Mouse (Mus musculus) hindbrain, postnatal 0 days (tissue): ENCODE measurements around the gene Fam196b. TPM values are rescaled to one million over a fixed set of nuclear protein-coding genes. Genes with fewer than 3 reads are reported as not detected.
A peak's percentile ranks its signal among the peaks of the same experiment; 100 is the strongest.

Experiments
- ATAC-seq: fragments of 200-750 bp; cut with Nextera tagmentation; 2 replicates; pipeline ENCODE4 v1.8.0; 2017; ENCODE audit warnings: mild to moderate bottlenecking, moderate TSS enrichment, moderate library complexity
- DNase-seq: peaks from one replicate; pipeline ENCODE4 v3.0.0-alpha.2; 2015; ENCODE audit warnings: low spot score
- H3K27ac ChIP-seq: fragments of 300-500 bp; sonication (generic); 2 replicates; pipeline ENCODE4 v1.5.1; 2014; ENCODE audit warnings: mild to moderate bottlenecking
- H3K27me3 ChIP-seq: fragments of 300-500 bp; sonication (generic); 2 replicates; pipeline ENCODE4 v1.6.1; 2014; ENCODE audit warnings: low read length, mixed read lengths; ENCODE audit not compliant: insufficient read depth
- H3K36me3 ChIP-seq: fragments of 300-500 bp; sonication (generic); 2 replicates; pipeline ENCODE4 v1.6.1; 2014; ENCODE audit warnings: low read length, mixed read lengths; ENCODE audit not compliant: insufficient read depth
- H3K4me1 ChIP-seq: fragments of 300-500 bp; sonication (generic); 2 replicates; pipeline ENCODE4 v1.6.1; 2014; ENCODE audit warnings: antibody characterized with exemption, low read length, mixed read lengths; ENCODE audit not compliant: insufficient read depth
- H3K4me2 ChIP-seq: fragments of 300-500 bp; sonication (generic); 2 replicates; pipeline ENCODE4 v1.6.1; 2014; ENCODE audit warnings: low read depth, mild to moderate bottlenecking, low read length, moderate library complexity, mixed read lengths
- H3K4me3 ChIP-seq: fragments of 300-500 bp; sonication (generic); 2 replicates; pipeline ENCODE4 v1.5.1; 2014; ENCODE audit warnings: low read length
- H3K9ac ChIP-seq: fragments of 300-500 bp; sonication (generic); replicated peaks from 2 replicates; pipeline ENCODE4 v1.6.1; 2014; ENCODE audit warnings: mild to moderate bottlenecking, low read length, moderate library complexity, mixed read lengths
- H3K9me3 ChIP-seq: fragments of 300-500 bp; sonication (generic); 2 replicates; pipeline ENCODE4 v1.6.1; 2016; ENCODE audit warnings: low read length, mixed read lengths
- CTCF ChIP-seq: IDR thresholded peaks from 2 replicates; pipeline ENCODE4 v1.5.1; 2016; ENCODE audit warnings: antibody characterized with exemption, control low read depth, low read depth
- WGBS: fragments of 180-500 bp; shearing (Covaris S2); extraction: QIAGEN DNeasy Blood & Tissue Kit; methylation state at CpG from one replicate; pipeline ENCODE4 v1.1.7; 2014; 5-methylcytosine and 5-hydroxymethylcytosine counted together
- polyA plus RNA-seq: library from polyadenylated mRNA; unstranded; fragments of >200 nt; fragmentation: Nextera tagmentation; extraction: Ambion mirVana; gene quantifications from 2 replicates; pipeline ENCODE4 v1.2.1, GENCODE M21; 2015
- total RNA-seq: library from RNA; depleted of rRNA; stranded (reverse); fragments of >200 nt; gene quantifications from 2 replicates; pipeline ENCODE4 v1.2.3, GENCODE M21; 2014

Gene Fam196b
- total and polyA plus RNA-seq, 2 experiments from 2014 or later = 2.1 to 6.8 TPM

- Histone ChIP-seq H3K9ac (no peak overlapping the region), H3K27me3 (no peaks in the 10 kb centered on the region), H3K4me3 (no peak overlapping the region), H3K36me3 (no peaks in the 10 kb centered on the region), H3K27ac (no peak overlapping the region), H3K4me2 (no peak overlapping the region), H3K9me3 (no peaks in the 10 kb centered on the region), H3K4me1 (no peaks in the 10 kb centered on the region)
- no peak for DNase-seq
- no peak for ATAC-seq
- TF ChIP-seq CTCF = no peak
- 37% methylated on average over 4 of the region's 4 CpGs for WGBS
These were observed 24.4 kb upstream of the Fam196b start for GRCm38 (mm10) chr11:34290265-34290664.

GRCm38 (mm10) chr11:34290708-34291107, 23.9 kb upstream of the Fam196b start:
- 31% methylated on average over 2 of the region's 2 CpGs for WGBS
- no peak for ATAC-seq
- Histone ChIP-seq H3K4me2 (no peak overlapping the region), H3K36me3 (no peaks in the 10 kb centered on the region), H3K9ac (no peak overlapping the region), H3K27me3 (no peaks in the 10 kb centered on the region), H3K27ac (no peak overlapping the region), H3K4me1 (no peaks in the 10 kb centered on the region), H3K4me3 (no peak overlapping the region), H3K9me3 (no peaks in the 10 kb centered on the region)
- DNase-seq = no peak
- no peak for TF ChIP-seq CTCF

- Histone ChIP-seq H3K4me3 (no peak overlapping the region), H3K9me3 (no peaks in the 10 kb centered on the region), H3K9ac (no peak overlapping the region), H3K36me3 (no peaks in the 10 kb centered on the region), H3K4me1 (no peaks in the 10 kb centered on the region), H3K4me2 (no peak overlapping the region), H3K27ac (no peak overlapping the region), H3K27me3 (no peaks in the 10 kb centered on the region)
- ATAC-seq (no peak), DNase-seq (no peak)
- 60% methylated on average over 3 of the region's 3 CpGs for WGBS
- no peak for TF ChIP-seq CTCF
These were observed 23.3 kb upstream of the Fam196b start for GRCm38 (mm10) chr11:34291304-34291703.

- no peak for TF ChIP-seq CTCF
- ATAC-seq (0 out of 2 replicates have a peak, but pooled peaks have one; percentile 55), DNase-seq (no peak)
- Histone ChIP-seq H3K4me2 (no peak overlapping the region), H3K27me3 (no peaks in the 10 kb centered on the region), H3K9ac (no peak overlapping the region), H3K27ac (no peak overlapping the region), H3K36me3 (no peaks in the 10 kb centered on the region), H3K9me3 (no peaks in the 10 kb centered on the region), H3K4me3 (no peak overlapping the region), H3K4me1 (no peaks in the 10 kb centered on the region)
- WGBS = 52% methylated on average over 5 of the region's 5 CpGs
These were observed 16.8 kb upstream of the Fam196b start for GRCm38 (mm10) chr11:34297698-34298378.

- TF ChIP-seq CTCF = no peak
- DNase-seq (no peak), ATAC-seq (no peak)
- Histone ChIP-seq H3K4me3 (no peak overlapping the region), H3K4me2 (no peak overlapping the region), H3K9ac (no peak overlapping the region), H3K36me3 (no peaks in the 10 kb centered on the region), H3K4me1 (no peaks in the 10 kb centered on the region), H3K27ac (no peak overlapping the region), H3K27me3 (no peaks in the 10 kb centered on the region), H3K9me3 (no peaks in the 10 kb centered on the region)
- WGBS = 94% methylated on average over 1 of the region's 1 CpGs
These were observed 15.1 kb upstream of the Fam196b start for GRCm38 (mm10) chr11:34299550-34299949.

GRCm38 (mm10) chr11:34300064-34300463, 14.6 kb upstream of the Fam196b start:
- H3K9me3 ChIP-seq = no peaks in the 10 kb centered on the region
- H3K27ac ChIP-seq = no peak overlapping the region
- ATAC-seq (no peak), DNase-seq (no peak)
- no peak overlapping the region for H3K4me3 ChIP-seq
- no peaks in the 10 kb centered on the region for H3K4me1 ChIP-seq
- no peaks in the 10 kb centered on the region for H3K36me3 ChIP-seq
- no peak for TF ChIP-seq CTCF
- H3K9ac ChIP-seq = no peak overlapping the region
- H3K27me3 ChIP-seq = no peaks in the 10 kb centered on the region
- no peak overlapping the region for H3K4me2 ChIP-seq
- 93% methylated on average over 7 of the region's 7 CpGs for WGBS

- TF ChIP-seq CTCF = no peak
- 60% methylated on average over 3 of the region's 3 CpGs for WGBS
- no peaks in the 10 kb centered on the region for H3K27me3 ChIP-seq
- no peaks in the 10 kb centered on the region for H3K4me1 ChIP-seq
- ATAC-seq (no peak), DNase-seq (no peak)
- no peaks in the 10 kb centered on the region for H3K9me3 ChIP-seq
- H3K4me3 ChIP-seq = no peak overlapping the region
- H3K27ac ChIP-seq = no peak overlapping the region
- no peak overlapping the region for H3K4me2 ChIP-seq
- no peaks in the 10 kb centered on the region for H3K36me3 ChIP-seq
- H3K9ac ChIP-seq = no peak overlapping the region
These were observed 8.4 kb upstream of the Fam196b start for GRCm38 (mm10) chr11:34306231-34306630.
